Mouse (Mus musculus) heart, embryonic 11.5 days (tissue): ENCODE data around the gene Dscam. TPM values are rescaled to one million over a fixed set of nuclear protein-coding genes. Genes with fewer than 3 reads are reported as not detected.

Source experiments
- ATAC-seq: fragments of 200-750 bp; cut with Nextera tagmentation; replicated peaks from 2 replicates; pipeline ENCODE4 v1.8.0; 2017; ENCODE audit warnings: moderate library complexity; ENCODE audit not compliant: insufficient number of reproducible peaks, low FRiP score, low TSS enrichment
- H3K27ac ChIP-seq: fragments of 300-500 bp; sonication (generic); 2 replicates; pipeline ENCODE4 v1.5.1; 2014; ENCODE audit warnings: mild to moderate bottlenecking, low read depth, low read length
- H3K27me3 ChIP-seq: fragments of 300-500 bp; sonication (generic); 2 replicates; pipeline ENCODE4 v1.6.1; 2014; ENCODE audit warnings: mild to moderate bottlenecking, low read length, mixed read lengths; ENCODE audit not compliant: control insufficient read depth, insufficient read depth
- H3K36me3 ChIP-seq: fragments of 300-500 bp; sonication (generic); 2 replicates; pipeline ENCODE4 v1.6.1; 2014; ENCODE audit warnings: mild to moderate bottlenecking, low read length, moderate library complexity, mixed read lengths; ENCODE audit not compliant: control insufficient read depth, insufficient read depth
- H3K4me1 ChIP-seq: fragments of 300-500 bp; sonication (generic); 2 replicates; pipeline ENCODE4 v1.6.1; 2014; ENCODE audit warnings: low read length; ENCODE audit not compliant: control insufficient read depth, insufficient read depth
- H3K4me2 ChIP-seq: fragments of 300-500 bp; sonication (generic); 2 replicates; pipeline ENCODE4 v1.6.1; 2014; ENCODE audit warnings: mild to moderate bottlenecking, moderate library complexity
- H3K4me3 ChIP-seq: fragments of 300-500 bp; sonication (generic); 2 replicates; pipeline ENCODE4 v1.5.1; 2014; ENCODE audit warnings: low read depth, low read length
- H3K9ac ChIP-seq: fragments of 300-500 bp; sonication (generic); 2 replicates; pipeline ENCODE4 v1.6.1; 2014; ENCODE audit warnings: mild to moderate bottlenecking, low read depth, low read length, moderate library complexity
- H3K9me3 ChIP-seq: fragments of 300-500 bp; sonication (generic); replicated peaks from 2 replicates; pipeline ENCODE4 v1.6.1; 2016; ENCODE audit warnings: low read length; ENCODE audit not compliant: control insufficient read depth
- WGBS: fragments of 180-500 bp; shearing (Covaris S2); extraction: QIAGEN DNeasy Blood & Tissue Kit; methylation state at CpG from one replicate; pipeline ENCODE4 v1.1.7; 2014; ENCODE audit not compliant: insufficient replicate concordance; 5-methylcytosine and 5-hydroxymethylcytosine counted together
- polyA plus RNA-seq: library from polyadenylated mRNA; unstranded; fragments of >200 nt; fragmentation: Nextera tagmentation; extraction: Ambion mirVana; gene quantifications from 2 replicates; pipeline ENCODE4 v1.2.1, GENCODE M21; 2014

The Dscam gene
- polyA plus RNA-seq, 1 experiment from 2014 or later = 0.10 TPM

GRCm38 (mm10) chr16:96600791-96601190 lies 569.8 kb downstream of the Dscam start:
- Histone ChIP-seq H3K27me3 (0 out of 2 replicates have a peak, but pooled peaks cover 3% of the 10 kb centered on the region), H3K4me1 (no peaks in the 10 kb centered on the region), H3K9me3 (no peaks in the 10 kb centered on the region), H3K4me2 (no peak overlapping the region), H3K27ac (no peak overlapping the region), H3K4me3 (no peak overlapping the region), H3K36me3 (no peaks in the 10 kb centered on the region), H3K9ac (no peak overlapping the region)
- no peak for ATAC-seq
- WGBS = 90% methylated on average over 11 of the region's 11 CpGs

- 0 out of 2 replicates have a peak, but pooled peaks cover 3% of the 10 kb centered on the region for H3K27me3 ChIP-seq
- H3K9ac ChIP-seq = no peak overlapping the region
- no peak overlapping the region for H3K27ac ChIP-seq
- H3K4me3 ChIP-seq = no peak overlapping the region
- WGBS = 73% methylated on average over 3 of the region's 3 CpGs
- H3K9me3 ChIP-seq = no peaks in the 10 kb centered on the region
- no peak overlapping the region for H3K4me2 ChIP-seq
- no peaks in the 10 kb centered on the region for H3K4me1 ChIP-seq
- H3K36me3 ChIP-seq = no peaks in the 10 kb centered on the region
- no peak for ATAC-seq
These were observed 571.0 kb downstream of the Dscam start for GRCm38 (mm10) chr16:96599401-96600060.

GRCm38 (mm10) chr16:96575841-96576240 lies 594.7 kb downstream of the Dscam start:
- no peaks in the 10 kb centered on the region for H3K36me3 ChIP-seq
- no peak for ATAC-seq
- H3K4me2 ChIP-seq = no peak overlapping the region
- no peak overlapping the region for H3K27ac ChIP-seq
- no peaks in the 10 kb centered on the region for H3K9me3 ChIP-seq
- WGBS = 83% methylated on average over 5 of the region's 5 CpGs
- H3K27me3 ChIP-seq = no peaks in the 10 kb centered on the region
- no peak overlapping the region for H3K4me3 ChIP-seq
- H3K9ac ChIP-seq = no peak overlapping the region
- H3K4me1 ChIP-seq = no peaks in the 10 kb centered on the region

- Histone ChIP-seq H3K9me3 (no peaks in the 10 kb centered on the region), H3K4me2 (no peak overlapping the region), H3K4me3 (no peak overlapping the region), H3K4me1 (no peaks in the 10 kb centered on the region), H3K9ac (no peak overlapping the region), H3K27ac (no peak overlapping the region), H3K27me3 (no peaks in the 10 kb centered on the region), H3K36me3 (no peaks in the 10 kb centered on the region)
- no peak for ATAC-seq
- 64% methylated on average over 3 of the region's 3 CpGs for WGBS
These were observed 603.1 kb downstream of the Dscam start for GRCm38 (mm10) chr16:96567428-96567827.

GRCm38 (mm10) chr16:96563350-96564257 lies 606.9 kb downstream of the Dscam start:
- WGBS = 82% methylated on average over 8 of the region's 8 CpGs
- Histone ChIP-seq H3K4me2 (no peak overlapping the region), H3K27me3 (no peaks in the 10 kb centered on the region), H3K9me3 (no peaks in the 10 kb centered on the region), H3K9ac (no peak overlapping the region), H3K4me3 (no peak overlapping the region), H3K27ac (no peak overlapping the region), H3K36me3 (no peaks in the 10 kb centered on the region), H3K4me1 (no peaks in the 10 kb centered on the region)
- ATAC-seq = no peak

GRCm38 (mm10) chr16:96559796-96560195 lies 610.8 kb downstream of the Dscam start:
- ATAC-seq = no peak

GRCm38 (mm10) chr16:96558341-96558740 lies 612.2 kb downstream of the Dscam start:
- no peak for ATAC-seq
- H3K36me3 ChIP-seq = no peaks in the 10 kb centered on the region
- H3K4me3 ChIP-seq = no peak overlapping the region
- H3K27me3 ChIP-seq = no peaks in the 10 kb centered on the region
- no peak overlapping the region for H3K9ac ChIP-seq
- H3K4me2 ChIP-seq = no peak overlapping the region
- H3K27ac ChIP-seq = no peak overlapping the region
- H3K4me1 ChIP-seq = no peaks in the 10 kb centered on the region
- WGBS = 75% methylated on average over 1 of the region's 1 CpGs
- no peaks in the 10 kb centered on the region for H3K9me3 ChIP-seq

More at GRCm38 (mm10) chr16:96559796-96560195, 610.8 kb downstream of the Dscam start:
- no peaks in the 10 kb centered on the region for H3K27me3 ChIP-seq
- no peaks in the 10 kb centered on the region for H3K36me3 ChIP-seq
- H3K4me1 ChIP-seq = no peaks in the 10 kb centered on the region
- H3K9ac ChIP-seq = no peak overlapping the region
- H3K9me3 ChIP-seq = no peaks in the 10 kb centered on the region
- no peak overlapping the region for H3K27ac ChIP-seq
- H3K4me2 ChIP-seq = no peak overlapping the region
- no peak overlapping the region for H3K4me3 ChIP-seq

- WGBS = 48% methylated on average over 3 of the region's 3 CpGs
- H3K9me3 ChIP-seq = no peaks in the 10 kb centered on the region
- ATAC-seq = no peak; the same call in 1 of the 2 replicates
These were observed 613.9 kb downstream of the Dscam start for GRCm38 (mm10) chr16:96556621-96557020.

More at GRCm38 (mm10) chr16:96556621-96557020, 613.9 kb downstream of the Dscam start:
- H3K4me2 ChIP-seq = no peak overlapping the region
- H3K4me1 ChIP-seq = no peaks in the 10 kb centered on the region
- H3K36me3 ChIP-seq = no peaks in the 10 kb centered on the region
- H3K4me3 ChIP-seq = no peak overlapping the region
- H3K27ac ChIP-seq = no peak overlapping the region
- no peaks in the 10 kb centered on the region for H3K27me3 ChIP-seq
- no peak overlapping the region for H3K9ac ChIP-seq
